Mouse (Mus musculus) cortical plate, adult 2 months (tissue): ENCODE results near the gene Sf3a1.

Experiments used
- CTCF ChIP-seq: fragments of 200-500 bp; IDR thresholded peaks from 2 replicates; pipeline ENCODE4 v1.5.1; 2011; ENCODE audit warnings: mild to moderate bottlenecking, control low read depth, low read length; ENCODE audit not compliant: insufficient read depth; ENCODE audit errors: extremely low read depth
- POLR2A ChIP-seq: fragments of 200-500 bp; IDR thresholded peaks from 2 replicates; pipeline ENCODE4 v1.6.1; 2011; ENCODE audit warnings: mild to moderate bottlenecking, low read length, control low read depth; ENCODE audit not compliant: insufficient read depth; ENCODE audit errors: extremely low read depth

DNA sequence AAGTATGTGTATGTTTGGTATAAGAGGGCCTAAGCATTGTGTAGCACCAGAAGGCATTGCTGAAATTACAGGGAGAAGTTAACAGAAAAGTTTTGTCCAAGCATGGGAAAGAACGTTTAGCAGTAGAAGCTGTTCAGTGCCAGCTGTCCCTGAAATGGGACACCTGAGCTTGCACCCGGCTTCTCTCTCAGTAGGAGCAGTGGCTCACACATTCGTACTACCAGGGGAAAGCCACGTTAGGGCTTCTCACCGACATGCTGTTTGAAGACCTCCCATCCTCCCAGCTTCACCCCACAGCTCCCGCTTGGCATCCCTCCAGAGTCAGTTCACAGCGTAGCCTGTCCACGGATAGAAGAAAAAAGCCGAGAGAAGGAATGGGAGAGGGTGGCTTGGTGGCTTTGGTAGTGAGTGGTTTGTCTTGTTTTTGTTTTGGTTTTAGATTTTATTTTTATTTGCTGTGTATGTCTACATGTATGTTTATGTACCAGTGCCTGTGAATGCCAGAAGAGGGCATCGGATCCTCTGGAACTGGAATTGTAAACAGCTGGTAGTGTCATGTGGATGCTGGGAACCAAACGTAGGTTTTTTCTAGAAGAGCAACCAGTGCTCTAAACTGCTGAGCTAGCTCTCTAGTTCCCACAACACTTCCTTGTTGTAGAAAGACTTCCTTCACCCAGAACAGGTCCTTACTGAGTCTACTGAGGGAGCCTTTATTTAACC lies 42.0 kb downstream of the Sf3a1 start:
- TF ChIP-seq CTCF (no peak), POLR2A (no peak)
